Mouse (Mus musculus): Measurements from ENCODE around the gene Cbx5. TPM values are rescaled to one million over a fixed set of nuclear protein-coding genes. Genes with fewer than 3 reads are reported as not detected.

The Cbx5 gene
- polyA plus RNA-seq, 1 experiment: 15.7 TPM

DNA sequence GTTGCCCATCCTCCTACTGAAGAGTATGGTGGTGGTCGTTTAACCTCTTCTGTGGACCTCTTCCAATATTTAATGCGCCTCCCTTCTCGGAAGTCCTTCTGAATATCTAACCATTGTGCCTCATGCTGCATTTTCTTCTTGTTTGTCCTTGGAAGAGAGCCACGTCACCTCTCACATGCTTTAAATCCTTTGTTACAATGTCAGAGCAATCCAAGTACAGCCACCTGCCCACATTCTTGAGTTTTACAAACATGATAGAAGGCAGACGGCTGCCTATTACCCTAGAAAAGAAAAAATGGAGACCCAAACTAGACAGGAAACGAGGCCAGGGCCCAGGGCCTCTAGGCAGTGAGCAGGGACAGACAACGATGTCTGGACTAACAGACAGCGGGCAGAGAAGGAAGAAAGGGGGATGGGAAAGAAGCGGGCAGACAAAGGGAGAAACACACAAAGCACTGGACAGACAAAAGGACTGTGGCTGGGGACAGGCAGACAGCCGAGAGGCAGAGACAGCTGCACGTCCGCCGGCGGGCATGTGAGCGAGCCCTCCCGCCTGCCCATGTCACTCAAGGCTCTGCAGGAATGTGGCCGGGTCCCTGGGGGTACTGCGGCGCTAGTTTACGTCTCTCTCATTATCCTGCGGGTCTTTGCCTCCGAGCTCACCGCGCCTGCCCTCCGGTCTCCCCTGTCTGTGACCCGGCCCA, 69.9 kb downstream of the Cbx5 start:
- TF ChIP-seq POLR2A (IDR thresholded peaks at IDR 0.05; ENCODE audit: control insufficient read depth, low read depth, low read length): no peak
- no peak for TF ChIP-seq CTCF (IDR thresholded peaks at IDR 0.05; ENCODE audit: control insufficient read depth, insufficient read depth, insufficient replicate concordance, low read depth, low read length)
- Histone ChIP-seq H3K4me1 (ENCODE audit: control insufficient read depth, insufficient read depth, low read length) (peaks cover 29% of the 10 kb centered on the region), H3K4me3 (ENCODE audit: control insufficient read depth, low read depth, low read length) (peak overlapping the region; percentile 77), H3K36me3 (ENCODE audit: control insufficient read depth, insufficient read depth, low read length) (no peaks in the 10 kb centered on the region), H3K27me3 (ENCODE audit: control insufficient read depth, insufficient read depth, low read length) (peaks cover 3% of the 10 kb centered on the region), H3K27ac (ENCODE audit: control insufficient read depth, insufficient read depth, low read depth, low read length) (no peak overlapping the region)

GRCm38 (mm10) chr15:103168801-103169611, 70.6 kb downstream of the Cbx5 start:
- H3K4me3 ChIP-seq (ENCODE audit: control insufficient read depth, low read depth, low read length): peak overlapping the region; percentile 77
- TF ChIP-seq CTCF (IDR thresholded peaks at IDR 0.05; ENCODE audit: control insufficient read depth, insufficient read depth, insufficient replicate concordance, low read depth, low read length) (no peak), POLR2A (IDR thresholded peaks at IDR 0.05; ENCODE audit: control insufficient read depth, low read depth, low read length) (no peak)
- H3K4me1 ChIP-seq (ENCODE audit: control insufficient read depth, insufficient read depth, low read length): peaks cover 29% of the 10 kb centered on the region
- H3K27me3 ChIP-seq (ENCODE audit: control insufficient read depth, insufficient read depth, low read length): peaks cover 3% of the 10 kb centered on the region
- H3K27ac ChIP-seq (ENCODE audit: control insufficient read depth, insufficient read depth, low read depth, low read length): no peak overlapping the region
- no peaks in the 10 kb centered on the region for H3K36me3 ChIP-seq (ENCODE audit: control insufficient read depth, insufficient read depth, low read length)

DNA sequence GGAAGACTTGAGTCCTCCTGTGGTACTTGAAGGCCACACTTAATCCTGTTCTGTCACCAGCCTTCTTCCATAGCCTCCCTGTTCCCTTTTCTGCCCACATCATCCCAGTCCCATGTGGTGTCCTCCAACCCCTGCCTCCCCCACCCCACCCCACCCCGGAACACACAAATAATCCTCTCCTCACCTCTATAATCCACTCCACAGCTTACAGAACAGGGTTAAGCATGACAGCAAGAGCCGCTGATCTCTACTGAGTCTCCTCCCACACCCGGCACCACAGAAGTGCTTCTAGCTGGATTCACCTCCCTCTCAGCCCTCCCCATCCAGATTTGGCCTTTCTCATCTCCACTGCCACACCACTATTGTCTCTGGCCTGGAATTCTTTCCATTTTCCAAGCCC, 71.8 kb downstream of the Cbx5 start:
- H3K4me1 ChIP-seq (ENCODE audit: control insufficient read depth, insufficient read depth, low read length): peaks cover 31% of the 10 kb centered on the region
- H3K27me3 ChIP-seq (ENCODE audit: control insufficient read depth, insufficient read depth, low read length): peaks cover 3% of the 10 kb centered on the region
- no peak overlapping the region for H3K27ac ChIP-seq (ENCODE audit: control insufficient read depth, insufficient read depth, low read depth, low read length)
- no peak for TF ChIP-seq POLR2A (IDR thresholded peaks at IDR 0.05; ENCODE audit: control insufficient read depth, low read depth, low read length)
- no peak for TF ChIP-seq CTCF (IDR thresholded peaks at IDR 0.05; ENCODE audit: control insufficient read depth, insufficient read depth, insufficient replicate concordance, low read depth, low read length)
- no peak overlapping the region for H3K4me3 ChIP-seq (ENCODE audit: control insufficient read depth, low read depth, low read length)
- no peaks in the 10 kb centered on the region for H3K36me3 ChIP-seq (ENCODE audit: control insufficient read depth, insufficient read depth, low read length)

GRCm38 (mm10) chr15:103167042-103167615, 72.5 kb downstream of the Cbx5 start, which contains the start of gene Smug1:
Gene Smug1, minus strand, starts transcription at chr15:103167092.
- peaks cover 34% of the 10 kb centered on the region for H3K4me1 ChIP-seq (ENCODE audit: control insufficient read depth, insufficient read depth, low read length)

GRCm38 (mm10) chr15:103165924-103166323, 73.7 kb downstream of the Cbx5 start:
- Histone ChIP-seq H3K36me3 (ENCODE audit: control insufficient read depth, insufficient read depth, low read length) (no peaks in the 10 kb centered on the region), H3K4me1 (ENCODE audit: control insufficient read depth, insufficient read depth, low read length) (peaks cover 28% of the 10 kb centered on the region), H3K27me3 (ENCODE audit: control insufficient read depth, insufficient read depth, low read length) (peaks cover 3% of the 10 kb centered on the region), H3K4me3 (ENCODE audit: control insufficient read depth, low read depth, low read length) (no peak overlapping the region), H3K27ac (ENCODE audit: control insufficient read depth, insufficient read depth, low read depth, low read length) (no peak overlapping the region)
- TF ChIP-seq CTCF (IDR thresholded peaks at IDR 0.05; ENCODE audit: control insufficient read depth, insufficient read depth, insufficient replicate concordance, low read depth, low read length) (no peak), POLR2A (IDR thresholded peaks at IDR 0.05; ENCODE audit: control insufficient read depth, low read depth, low read length) (no peak)

More at GRCm38 (mm10) chr15:103167042-103167615, 72.5 kb downstream of the Cbx5 start, which contains the start of gene Smug1:
- H3K4me3 ChIP-seq (ENCODE audit: control insufficient read depth, low read depth, low read length): no peak within 1 kb of the TSS
- peaks cover 3% of the 10 kb centered on the region for H3K27me3 ChIP-seq (ENCODE audit: control insufficient read depth, insufficient read depth, low read length)
- H3K36me3 ChIP-seq (ENCODE audit: control insufficient read depth, insufficient read depth, low read length): no peaks in the 10 kb centered on the region
- TF ChIP-seq CTCF (IDR thresholded peaks at IDR 0.05; ENCODE audit: control insufficient read depth, insufficient read depth, insufficient replicate concordance, low read depth, low read length) (no peak), POLR2A (IDR thresholded peaks at IDR 0.05; ENCODE audit: control insufficient read depth, low read depth, low read length) (no peak)
- no peak within 1 kb of the TSS for H3K27ac ChIP-seq (ENCODE audit: control insufficient read depth, insufficient read depth, low read depth, low read length)

DNA sequence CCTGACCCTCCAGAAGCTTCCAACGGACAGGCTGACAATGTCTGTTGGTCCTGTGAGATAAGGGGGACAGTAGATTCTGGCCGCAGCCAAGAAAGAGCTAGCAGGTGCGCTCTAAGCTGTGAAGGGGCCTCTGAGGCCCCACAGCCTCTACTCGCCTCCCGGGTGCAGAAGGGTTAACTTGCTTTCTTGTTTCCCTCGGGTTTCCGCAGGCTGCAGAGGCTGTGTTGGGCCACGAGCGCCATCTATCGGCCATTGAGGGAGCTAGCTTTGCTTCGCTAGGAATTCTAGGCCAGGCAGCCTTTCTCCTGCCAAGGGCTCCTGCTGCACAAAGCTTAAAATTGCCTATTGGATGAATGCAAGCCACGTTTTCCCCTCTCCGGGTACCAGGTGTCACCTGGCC, 74.2 kb downstream of the Cbx5 start:
- no peak for TF ChIP-seq POLR2A (IDR thresholded peaks at IDR 0.05; ENCODE audit: control insufficient read depth, low read depth, low read length)
- TF ChIP-seq CTCF (IDR thresholded peaks at IDR 0.05; ENCODE audit: control insufficient read depth, insufficient read depth, insufficient replicate concordance, low read depth, low read length): peak; percentile 94
- H3K4me1 ChIP-seq (ENCODE audit: control insufficient read depth, insufficient read depth, low read length): peaks cover 25% of the 10 kb centered on the region
- peaks cover 3% of the 10 kb centered on the region for H3K27me3 ChIP-seq (ENCODE audit: control insufficient read depth, insufficient read depth, low read length)

More for the DNA sequence above, 74.2 kb downstream of the Cbx5 start:
- Histone ChIP-seq H3K36me3 (ENCODE audit: control insufficient read depth, insufficient read depth, low read length) (no peaks in the 10 kb centered on the region), H3K4me3 (ENCODE audit: control insufficient read depth, low read depth, low read length) (no peak overlapping the region; the same call in 1 of the 2 replicates), H3K27ac (ENCODE audit: control insufficient read depth, insufficient read depth, low read depth, low read length) (no peak overlapping the region)

Measured in testis, adult 2 months (tissue).